Mouse (Mus musculus): ENCODE measurements around the gene Pgghg.

DNA sequence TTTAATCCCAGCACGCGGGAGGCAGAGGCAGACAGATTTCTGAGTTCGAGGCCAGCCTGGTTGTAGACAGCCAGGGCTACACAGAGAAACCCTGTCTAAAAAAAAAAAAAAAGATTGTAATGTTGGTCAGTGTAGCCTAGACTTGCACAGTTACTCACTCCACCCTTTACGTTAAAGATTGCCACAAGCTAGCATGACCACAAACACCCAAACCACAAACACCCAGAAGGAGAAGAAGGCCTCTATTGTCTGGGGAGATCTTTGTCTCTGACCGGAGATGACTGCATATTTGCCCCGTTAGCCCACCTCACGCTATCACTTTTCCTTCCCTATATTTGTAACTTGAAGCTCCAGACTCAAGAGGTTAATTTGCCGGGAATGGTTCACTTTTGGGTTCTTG is 40.5 kb downstream of the Pgghg start:
- TF ChIP-seq TAL1 (conservative IDR thresholded peaks at IDR 0.05; ENCODE audit: low read depth, low read length) (no peak), CTCF (IDR thresholded peaks at IDR 0.05; ENCODE audit: low read depth, low read length) (no peak)

All from G1E (cell line).